Mouse (Mus musculus) stomach, postnatal 0 days (tissue): ENCODE measurements around the gene Pgap3.

Source experiments
- CTCF ChIP-seq: IDR thresholded peaks from 2 replicates; pipeline ENCODE4 v1.5.1; 2016; ENCODE audit warnings: antibody characterized with exemption, low read depth, mild to moderate bottlenecking, moderate library complexity
- EP300 ChIP-seq: optimal IDR thresholded peaks from 2 replicates; pipeline ENCODE3; 2016; ENCODE audit warnings: antibody characterized with exemption

- TF ChIP-seq CTCF, result no peak
- TF ChIP-seq EP300, result no peak
Observed at GRCm38 (mm10) chr11:98360866-98361521, 39.3 kb downstream of the Pgap3 start.
